Comparison of ENCODE assay signal across 16 mouse cellular contexts in genomic region chr7:66404141-66404540, GRCm38 (mm10). TPM values are rescaled to one million over a fixed set of nuclear protein-coding genes. Genes with fewer than 3 reads are reported as not detected.
A peak's percentile ranks its signal among the peaks of the same experiment; 100 is the strongest.
DNase-seq lines count a peak whose midpoint lies in the region; ATAC-seq lines count a peak whose summit lies in the region.
"Had no signal": no experiment of that assay in that cellular context is flagged by ENCODE, and none has a peak within 500 bp of the region (broad histone marks: within the 10 kb centered on the region; RNA-seq: fewer than 3 reads in every experiment).

No protein-coding gene starts in this region.

- H3K9me3 ChIP-seq in kidney, embryonic 14.5 days (ENCODE audit: control insufficient read depth, low read length) = no peaks in the 10 kb centered on the region
- H3K9me3 ChIP-seq in neural tube, embryonic 13.5 days = no peaks in the 10 kb centered on the region
- H3K9me3 ChIP-seq: midbrain, embryonic 10.5 days had no signal

- DNase-seq in adrenal gland, adult (ENCODE audit: inconsistent age in 2 of 2, low spot score in 1 of 2) = peak; percentile 26 to 50
- DNase-seq in adrenal gland, adult 18-20 months (ENCODE audit: low spot score in 2 of 2) = no peak
- peak; percentile 28 for DNase-seq in kidney, adult 9 months
- no peak for DNase-seq in neural tube, embryonic 10.5 days (ENCODE audit: extremely low spot score, low spot score)
- DNase-seq in embryo, embryonic 11 days = no peak
- no peak for DNase-seq in layer of hippocampus, adult 11-12 months (ENCODE audit: low spot score)

- no peak for ATAC-seq in kidney, embryonic 14.5 days (ENCODE audit: low FRiP score, low TSS enrichment)
- ATAC-seq in neural tube, embryonic 13.5 days (ENCODE audit: low read depth) = peak; percentile 47; the same call in 1 of the 2 replicates

- H3K4me3 ChIP-seq in kidney, embryonic 14.5 days (ENCODE audit: low read length) = no peak overlapping the region
- no peak overlapping the region for H3K4me3 ChIP-seq in neural tube, embryonic 13.5 days
- H3K4me3 ChIP-seq: midbrain, embryonic 10.5 days had no signal

- H3K4me2 ChIP-seq in kidney, embryonic 14.5 days (replicated peaks; ENCODE audit: low read depth, low read length) = no peak overlapping the region
- no peak overlapping the region for H3K4me2 ChIP-seq in neural tube, embryonic 13.5 days

- no peak overlapping the region for H3K9ac ChIP-seq in kidney, embryonic 14.5 days (ENCODE audit: low read depth, low read length)
- H3K9ac ChIP-seq in neural tube, embryonic 13.5 days = 0 out of 2 replicates have a peak overlapping the region, but pooled peaks have one; percentile 43

- H3K27me3 ChIP-seq in kidney, embryonic 14.5 days (ENCODE audit: control insufficient read depth, insufficient read depth, low read length) = no peaks in the 10 kb centered on the region
- H3K27me3 ChIP-seq in neural tube, embryonic 13.5 days = peaks cover 4% of the 10 kb centered on the region

- H3K36me3 ChIP-seq in kidney, embryonic 14.5 days (ENCODE audit: control insufficient read depth, insufficient read depth, low read length) = no peaks in the 10 kb centered on the region
- H3K36me3 ChIP-seq in neural tube, embryonic 13.5 days = no peaks in the 10 kb centered on the region
- H3K36me3 ChIP-seq: midbrain, embryonic 10.5 days had no signal

- peaks cover 8% of the 10 kb centered on the region for H3K4me1 ChIP-seq in kidney, embryonic 14.5 days (ENCODE audit: control insufficient read depth, insufficient read depth, low read length)
- peaks cover 37% of the 10 kb centered on the region for H3K4me1 ChIP-seq in neural tube, embryonic 13.5 days (replicated peaks)

- WGBS in kidney, embryonic 14.5 days = 37% methylated on average over 10 of the region's 10 CpGs
- 47% methylated on average over 10 of the region's 10 CpGs for WGBS in neural tube, embryonic 13.5 days

- H3K27ac ChIP-seq in kidney, embryonic 14.5 days (ENCODE audit: low read depth, low read length) = no peak overlapping the region
- no peak overlapping the region for H3K27ac ChIP-seq in neural tube, embryonic 13.5 days (replicated peaks)
- H3K27ac ChIP-seq: midbrain, embryonic 10.5 days had no signal

RNA-seq across cellular contexts. Expression of gene Lrrk1, which starts 16.0 kb away (rescaled TPM):
- total RNA-seq in adrenal gland, adult 18-20 months (2021) = 10 to 100 TPM; 12.2 to 12.6 TPM
- polyA plus RNA-seq in kidney, embryonic 14.5 days (2014; fragmentation: Nextera tagmentation; extraction: Ambion mirVana) = 9.3 and 12.4 TPM in 2 replicates
- polyA plus RNA-seq in neural tube, embryonic 13.5 days (2015; fragmentation: Nextera tagmentation; extraction: Ambion mirVana) = 6.5 and 8.0 TPM in 2 replicates

RNA-seq across cellular contexts. Expression of gene Aldh1a3, which starts 23.2 kb away (rescaled TPM):
- 10 to 100 TPM; 12.2 to 16.7 TPM for total RNA-seq in adrenal gland, adult 18-20 months (2021)
- polyA plus RNA-seq in kidney, embryonic 14.5 days (2014; fragmentation: Nextera tagmentation; extraction: Ambion mirVana) = 30.4 and 41.7 TPM in 2 replicates
- 1.5 and 2.9 TPM in 2 replicates for polyA plus RNA-seq in neural tube, embryonic 13.5 days (2015; fragmentation: Nextera tagmentation; extraction: Ambion mirVana)

RNA-seq across cellular contexts. Expression of gene Gm10974, which starts 38.4 kb away (rescaled TPM):
- total RNA-seq in adrenal gland, adult 18-20 months (2021) = not detected
- polyA plus RNA-seq in kidney, embryonic 14.5 days (2014; fragmentation: Nextera tagmentation; extraction: Ambion mirVana) = not detected in 2 replicates
- polyA plus RNA-seq in neural tube, embryonic 13.5 days (2015; fragmentation: Nextera tagmentation; extraction: Ambion mirVana) = not detected in 2 replicates
- total RNA-seq: adrenal gland, postnatal 36 days; left cerebral cortex, adult 18-20 months; liver, adult 2 months had no signal
- polyA plus RNA-seq: cortical plate, adult 2 months; gonadal fat pad, adult 2 months; heart, postnatal 0 days; liver, adult 2 months; midbrain, embryonic 10.5 days; testis, adult 2 months had no signal

Comparison
In these comparisons a context has a peak if more than half of its experiments do, and no peak if none do; other contexts are left out.
1. DNase-seq: peak in adrenal gland, adult (2 of 2) and kidney, adult 9 months (single experiment); none in adrenal gland, adult 18-20 months (0 of 2), neural tube, embryonic 10.5 days (single experiment), embryo, embryonic 11 days (single experiment) and layer of hippocampus, adult 11-12 months (single experiment).